8 mouse cellular contexts compared by ENCODE assay signal in genomic region chr3:141491951-141492310, GRCm38 (mm10). TPM values are rescaled to one million over a fixed set of nuclear protein-coding genes. Genes with fewer than 3 reads are reported as not detected.
DNase-seq lines count a peak whose midpoint lies in the region; ATAC-seq lines count a peak whose summit lies in the region.

No protein-coding gene starts in this region.

- H3K9me3 ChIP-seq in heart, embryonic 10.5 days, result no peaks in the 10 kb centered on the region
- no peaks in the 10 kb centered on the region for H3K9me3 ChIP-seq in heart, embryonic 15.5 days (replicated peaks)
- H3K9me3 ChIP-seq in limb, embryonic 11.5 days (ENCODE audit: control insufficient read depth, low read length), result no peaks in the 10 kb centered on the region
- no peaks in the 10 kb centered on the region for H3K9me3 ChIP-seq in liver, embryonic 11.5 days (ENCODE audit: control insufficient read depth, low read length)

- H3K4me2 ChIP-seq in heart, embryonic 15.5 days, result peak overlapping the region; percentile 23; the same call in 1 of the 2 replicates
- no peak overlapping the region for H3K4me2 ChIP-seq in limb, embryonic 11.5 days (ENCODE audit: low read depth, severe bottlenecking)
- H3K4me2 ChIP-seq in liver, embryonic 11.5 days, result no peak overlapping the region

- 0 out of 2 replicates have a peak, but pooled peaks have one; percentile 10 for ATAC-seq in heart, embryonic 15.5 days (replicated peaks; ENCODE audit: insufficient number of reproducible peaks, insufficient read depth, low FRiP score, low read depth)
- ATAC-seq in limb, embryonic 11.5 days (ENCODE audit: insufficient number of reproducible peaks, low FRiP score, low TSS enrichment, low read depth), result peak; percentile 18; the same call in 1 of the 2 replicates
- no peak for ATAC-seq in liver, embryonic 11.5 days (replicated peaks; ENCODE audit: low FRiP score)

- H3K4me1 ChIP-seq in heart, embryonic 10.5 days, result peaks cover 18% of the 10 kb centered on the region; the same call in 1 of the 2 replicates
- H3K4me1 ChIP-seq in heart, embryonic 15.5 days (replicated peaks), result peaks cover 9% of the 10 kb centered on the region
- H3K4me1 ChIP-seq in limb, embryonic 11.5 days (ENCODE audit: control insufficient read depth, insufficient read depth, low read length), result peaks cover 9% of the 10 kb centered on the region; the same call in 1 of the 2 replicates
- no peaks in the 10 kb centered on the region for H3K4me1 ChIP-seq in liver, embryonic 11.5 days (replicated peaks; ENCODE audit: control insufficient read depth, insufficient read depth, low read length)

- peak overlapping the region; percentile 77; the same call in 1 of the 2 replicates for H3K27ac ChIP-seq in heart, embryonic 10.5 days
- H3K27ac ChIP-seq in heart, embryonic 15.5 days, result peak overlapping the region; percentile 48
- H3K27ac ChIP-seq in limb, embryonic 11.5 days (replicated peaks; ENCODE audit: low read depth, low read length), result peak overlapping the region; percentile 52; the same call in 1 of the 2 replicates
- H3K27ac ChIP-seq in liver, embryonic 11.5 days (ENCODE audit: low read depth, low read length), result no peak overlapping the region

- H3K36me3 ChIP-seq in heart, embryonic 10.5 days, result no peaks in the 10 kb centered on the region
- no peaks in the 10 kb centered on the region for H3K36me3 ChIP-seq in heart, embryonic 15.5 days
- no peaks in the 10 kb centered on the region for H3K36me3 ChIP-seq in limb, embryonic 11.5 days (ENCODE audit: control insufficient read depth, insufficient read depth, low read length)
- no peaks in the 10 kb centered on the region for H3K36me3 ChIP-seq in liver, embryonic 11.5 days (ENCODE audit: control insufficient read depth, insufficient read depth, low read length)

- no peaks in the 10 kb centered on the region for H3K27me3 ChIP-seq in heart, embryonic 10.5 days (ENCODE audit: insufficient read depth, poor library complexity, severe bottlenecking)
- no peaks in the 10 kb centered on the region for H3K27me3 ChIP-seq in heart, embryonic 15.5 days
- H3K27me3 ChIP-seq in limb, embryonic 11.5 days (ENCODE audit: control insufficient read depth, insufficient read depth, low read length), result no peaks in the 10 kb centered on the region
- no peaks in the 10 kb centered on the region for H3K27me3 ChIP-seq in liver, embryonic 11.5 days (replicated peaks; ENCODE audit: control insufficient read depth, insufficient read depth, low read length)

- DNase-seq in heart, embryonic 10.5 days (ENCODE audit: low spot score), result no peak
- no peak for DNase-seq in heart, adult 11 months
- DNase-seq in adrenal gland, postnatal 36 days, result peak; percentile 31 to 45
- no peak for DNase-seq in limb, embryonic 11.5 days (ENCODE audit: low spot score)
- DNase-seq in layer of hippocampus, adult 18-20 months (ENCODE audit: low spot score in 2 of 2), result no peak
- no peak for DNase-seq in spleen, adult 18-20 months
- DNase-seq in liver, embryonic 11.5 days (ENCODE audit: low spot score), result no peak

- no peak overlapping the region for H3K9ac ChIP-seq in heart, embryonic 15.5 days
- H3K9ac ChIP-seq in limb, embryonic 11.5 days (ENCODE audit: low read length), result no peak overlapping the region
- no peak overlapping the region for H3K9ac ChIP-seq in liver, embryonic 11.5 days (ENCODE audit: low read depth, low read length)

- H3K4me3 ChIP-seq in heart, embryonic 10.5 days, result no peak overlapping the region
- no peak overlapping the region for H3K4me3 ChIP-seq in heart, embryonic 15.5 days
- H3K4me3 ChIP-seq in limb, embryonic 11.5 days (ENCODE audit: low read depth, low read length), result no peak overlapping the region
- H3K4me3 ChIP-seq in liver, embryonic 11.5 days (ENCODE audit: low read depth, low read length), result no peak overlapping the region

- WGBS in heart, embryonic 10.5 days, result 23% methylated on average over 2 of the region's 2 CpGs
- WGBS in heart, embryonic 15.5 days, result 22% methylated on average over 2 of the region's 2 CpGs
- 20% methylated on average over 2 of the region's 2 CpGs for WGBS in limb, embryonic 11.5 days
- 31% methylated on average over 2 of the region's 2 CpGs for WGBS in liver, embryonic 11.5 days

RNA-seq across cellular contexts. Expression of gene Unc5c, which starts 26.9 kb away (rescaled TPM):
- 5.2 and 9.3 TPM in 2 replicates for polyA plus RNA-seq in heart, embryonic 10.5 days (2016; fragmentation: Nextera tagmentation; extraction: Ambion mirVana)
- 1 to 10 TPM; 3.3 to 3.9 TPM for total RNA-seq in adrenal gland, postnatal 36 days (2021)
- 1.6 and 3.8 TPM in 2 replicates for polyA plus RNA-seq in heart, embryonic 15.5 days (2015; fragmentation: Nextera tagmentation; extraction: Ambion mirVana)
- polyA plus RNA-seq in limb, embryonic 11.5 days (2014; fragmentation: Nextera tagmentation; extraction: Ambion mirVana), result 16.5 and 17.2 TPM in 2 replicates
- total RNA-seq in layer of hippocampus, adult 18-20 months (2021), result 10 to 100 TPM; 40.6 to 44.4 TPM
- polyA plus RNA-seq in liver, embryonic 11.5 days (2014; fragmentation: Nextera tagmentation; extraction: Ambion mirVana), result 3.9 and 7.0 TPM in 2 replicates

Comparison
In these comparisons a context has a peak if more than half of its experiments do, and no peak if none do; other contexts are left out.
1. DNase-seq: peak in adrenal gland, postnatal 36 days (2 of 2); none in heart, embryonic 10.5 days (single experiment), heart, adult 11 months (single experiment), limb, embryonic 11.5 days (single experiment), layer of hippocampus, adult 18-20 months (0 of 2), spleen, adult 18-20 months (0 of 2) and liver, embryonic 11.5 days (single experiment).